Comparison of ENCODE assay signal across 7 mouse cellular contexts in genomic region chr15:97766194-97766593, GRCm38 (mm10). TPM values are rescaled to one million over a fixed set of nuclear protein-coding genes. Genes with fewer than 3 reads are reported as not detected.
DNase-seq lines count a peak whose midpoint lies in the region; ATAC-seq and TF ChIP-seq lines count a peak whose summit lies in the region.

No protein-coding gene starts in this region.

- peaks cover 7% of the 10 kb centered on the region; the same call in 1 of the 2 replicates for H3K27me3 ChIP-seq in lung, embryonic 14.5 days (ENCODE audit: insufficient read depth, low read length)
- peaks cover 86% of the 10 kb centered on the region for H3K27me3 ChIP-seq in embryonic facial prominence, embryonic 10.5 days (replicated peaks; ENCODE audit: low read depth, poor library complexity, severe bottlenecking)
- peaks cover 66% of the 10 kb centered on the region for H3K27me3 ChIP-seq in hindbrain, embryonic 12.5 days
- H3K27me3 ChIP-seq in midbrain, embryonic 15.5 days (replicated peaks) = peaks cover 23% of the 10 kb centered on the region

- no peak; the same call in 1 of the 2 replicates for TF ChIP-seq CTCF in lung, embryonic 14.5 days (IDR thresholded peaks at IDR 0.05; ENCODE audit: low read depth)

- no peaks in the 10 kb centered on the region for H3K9me3 ChIP-seq in lung, embryonic 14.5 days (ENCODE audit: low read depth, low read length)
- H3K9me3 ChIP-seq in embryonic facial prominence, embryonic 10.5 days = no peaks in the 10 kb centered on the region
- H3K9me3 ChIP-seq in hindbrain, embryonic 12.5 days (replicated peaks) = no peaks in the 10 kb centered on the region
- H3K9me3 ChIP-seq in midbrain, embryonic 15.5 days = no peaks in the 10 kb centered on the region

- peak overlapping the region; percentile 45; the same call in 1 of the 2 replicates for H3K9ac ChIP-seq in lung, embryonic 14.5 days
- 0 out of 2 replicates have a peak overlapping the region, but pooled peaks have one; percentile 13 for H3K9ac ChIP-seq in hindbrain, embryonic 12.5 days
- H3K9ac ChIP-seq in midbrain, embryonic 15.5 days = peak overlapping the region; percentile 45

- ATAC-seq in lung, embryonic 14.5 days (ENCODE audit: insufficient read depth) = no peak
- ATAC-seq in hindbrain, embryonic 12.5 days (ENCODE audit: low FRiP score) = 0 out of 2 replicates have a peak, but pooled peaks have one; percentile 17
- ATAC-seq in midbrain, embryonic 15.5 days (replicated peaks) = peak; percentile 43

- peaks cover 30% of the 10 kb centered on the region for H3K4me1 ChIP-seq in lung, embryonic 14.5 days (ENCODE audit: insufficient read depth)
- H3K4me1 ChIP-seq in embryonic facial prominence, embryonic 10.5 days = peaks cover 71% of the 10 kb centered on the region
- peaks cover 41% of the 10 kb centered on the region for H3K4me1 ChIP-seq in hindbrain, embryonic 12.5 days
- H3K4me1 ChIP-seq in midbrain, embryonic 15.5 days = peaks cover 34% of the 10 kb centered on the region

- H3K36me3 ChIP-seq in lung, embryonic 14.5 days (ENCODE audit: insufficient read depth) = no peaks in the 10 kb centered on the region
- no peaks in the 10 kb centered on the region for H3K36me3 ChIP-seq in embryonic facial prominence, embryonic 10.5 days (replicated peaks)
- no peaks in the 10 kb centered on the region for H3K36me3 ChIP-seq in hindbrain, embryonic 12.5 days
- no peaks in the 10 kb centered on the region for H3K36me3 ChIP-seq in midbrain, embryonic 15.5 days (replicated peaks)

- peak overlapping the region; percentile 78 for H3K4me2 ChIP-seq in lung, embryonic 14.5 days
- peak overlapping the region; percentile 68 for H3K4me2 ChIP-seq in hindbrain, embryonic 12.5 days (replicated peaks)
- peak overlapping the region; percentile 90 for H3K4me2 ChIP-seq in midbrain, embryonic 15.5 days

- peak overlapping the region; percentile 42 for H3K4me3 ChIP-seq in lung, embryonic 14.5 days (ENCODE audit: low read depth, low read length)
- peak overlapping the region; percentile 66 for H3K4me3 ChIP-seq in embryonic facial prominence, embryonic 10.5 days
- peak overlapping the region; percentile 34 for H3K4me3 ChIP-seq in hindbrain, embryonic 12.5 days
- H3K4me3 ChIP-seq in midbrain, embryonic 15.5 days = peak overlapping the region; percentile 45

- no peak overlapping the region for H3K27ac ChIP-seq in lung, embryonic 14.5 days (ENCODE audit: low read depth)
- H3K27ac ChIP-seq in embryonic facial prominence, embryonic 10.5 days (replicated peaks) = peak overlapping the region; percentile 73
- H3K27ac ChIP-seq in hindbrain, embryonic 12.5 days = no peak overlapping the region; the same call in 1 of the 2 replicates
- peak overlapping the region; percentile 66 for H3K27ac ChIP-seq in midbrain, embryonic 15.5 days

- 24% methylated on average over 8 of the region's 8 CpGs for WGBS in lung, embryonic 14.5 days
- WGBS in embryonic facial prominence, embryonic 10.5 days = 20% methylated on average over 8 of the region's 8 CpGs
- WGBS in hindbrain, embryonic 12.5 days = 11% methylated on average over 8 of the region's 8 CpGs
- 7% methylated on average over 8 of the region's 8 CpGs for WGBS in midbrain, embryonic 15.5 days

- no peak for DNase-seq in lung, embryonic 14.5 days
- DNase-seq in lung, postnatal 25 days (ENCODE audit: low spot score) = no peak
- DNase-seq in embryonic facial prominence, embryonic 10.5 days (ENCODE audit: low spot score) = no peak
- no peak for DNase-seq in adrenal gland, adult 2 months
- DNase-seq in right cerebral cortex, postnatal 36 days (ENCODE audit: low spot score in 2 of 2) = no peak

RNA-seq across cellular contexts. Expression of gene Rapgef3, which starts 1.6 kb away (rescaled TPM):
- polyA plus RNA-seq in lung, embryonic 14.5 days (2014; fragmentation: Nextera tagmentation; extraction: Ambion mirVana) = 14.3 and 17.5 TPM in 2 replicates
- polyA plus RNA-seq in embryonic facial prominence, embryonic 10.5 days (2016; fragmentation: Nextera tagmentation; extraction: Ambion mirVana) = 5.5 and 5.9 TPM in 2 replicates
- polyA plus RNA-seq in hindbrain, embryonic 12.5 days (2016; fragmentation: Nextera tagmentation; extraction: Ambion mirVana) = 9.1 and 10.7 TPM in 2 replicates
- polyA plus RNA-seq in midbrain, embryonic 15.5 days (2015; fragmentation: Nextera tagmentation; extraction: Ambion mirVana) = 15.4 and 16.8 TPM in 2 replicates
- total RNA-seq in adrenal gland, adult 2 months (2021) = 10 to 100 TPM; 13.4 to 18.6 TPM
- 44.5 and 52.6 TPM in 2 replicates for polyA plus RNA-seq in adrenal gland, adult 2 months (2012; rRNA removed)

RNA-seq across cellular contexts. Expression of gene Slc48a1, which starts 12.1 kb away (rescaled TPM):
- 25.3 and 32.7 TPM in 2 replicates for polyA plus RNA-seq in lung, embryonic 14.5 days (2014; fragmentation: Nextera tagmentation; extraction: Ambion mirVana)
- polyA plus RNA-seq in embryonic facial prominence, embryonic 10.5 days (2016; fragmentation: Nextera tagmentation; extraction: Ambion mirVana) = 17.8 and 18.9 TPM in 2 replicates
- polyA plus RNA-seq in hindbrain, embryonic 12.5 days (2016; fragmentation: Nextera tagmentation; extraction: Ambion mirVana) = 41.6 and 43.3 TPM in 2 replicates
- polyA plus RNA-seq in midbrain, embryonic 15.5 days (2015; fragmentation: Nextera tagmentation; extraction: Ambion mirVana) = 85.7 and 90.1 TPM in 2 replicates
- total RNA-seq in adrenal gland, adult 2 months (2021) = 100 to 1,000 TPM; 116 to 158 TPM
- 204 and 217 TPM in 2 replicates for polyA plus RNA-seq in adrenal gland, adult 2 months (2012; rRNA removed)

RNA-seq across cellular contexts. Expression of gene Endou, which starts 35.1 kb away (rescaled TPM):
- 0.20 TPM in 1 of 2 replicates, not detected in the other for polyA plus RNA-seq in lung, embryonic 14.5 days (2014; fragmentation: Nextera tagmentation; extraction: Ambion mirVana)
- 0.06 TPM in 1 of 2 replicates, not detected in the other for polyA plus RNA-seq in embryonic facial prominence, embryonic 10.5 days (2016; fragmentation: Nextera tagmentation; extraction: Ambion mirVana)
- polyA plus RNA-seq in hindbrain, embryonic 12.5 days (2016; fragmentation: Nextera tagmentation; extraction: Ambion mirVana) = 0.25 TPM in 2 replicates
- polyA plus RNA-seq in midbrain, embryonic 15.5 days (2015; fragmentation: Nextera tagmentation; extraction: Ambion mirVana) = 0.17 and 0.27 TPM in 2 replicates
- under 1 TPM; 0.35 to 0.66 TPM for total RNA-seq in adrenal gland, adult 2 months (2021)
- polyA plus RNA-seq in adrenal gland, adult 2 months (2012; rRNA removed) = 0.38 and 0.66 TPM in 2 replicates

Comparison
In these comparisons a context has a peak if more than half of its experiments do, and no peak if none do; other contexts are left out.
1. H3K27ac ChIP-seq: peak in embryonic facial prominence, embryonic 10.5 days (single experiment) and midbrain, embryonic 15.5 days (single experiment); none in lung, embryonic 14.5 days (single experiment) and hindbrain, embryonic 12.5 days (single experiment).
2. Peak in every context shown above with its lines, with median percentiles within 50 percentile points of each other: H3K4me2 ChIP-seq, H3K4me3 ChIP-seq and H3K9ac ChIP-seq.